Mouse (Mus musculus): Measurements from ENCODE around the gene Ncoa6.
"Not testable (repeated sequence)": the region's sequence is repeated elsewhere in the genome, so short reads cannot be mapped to it uniquely, and the experiment has no call there.

Ncoa6 gene

DNA sequence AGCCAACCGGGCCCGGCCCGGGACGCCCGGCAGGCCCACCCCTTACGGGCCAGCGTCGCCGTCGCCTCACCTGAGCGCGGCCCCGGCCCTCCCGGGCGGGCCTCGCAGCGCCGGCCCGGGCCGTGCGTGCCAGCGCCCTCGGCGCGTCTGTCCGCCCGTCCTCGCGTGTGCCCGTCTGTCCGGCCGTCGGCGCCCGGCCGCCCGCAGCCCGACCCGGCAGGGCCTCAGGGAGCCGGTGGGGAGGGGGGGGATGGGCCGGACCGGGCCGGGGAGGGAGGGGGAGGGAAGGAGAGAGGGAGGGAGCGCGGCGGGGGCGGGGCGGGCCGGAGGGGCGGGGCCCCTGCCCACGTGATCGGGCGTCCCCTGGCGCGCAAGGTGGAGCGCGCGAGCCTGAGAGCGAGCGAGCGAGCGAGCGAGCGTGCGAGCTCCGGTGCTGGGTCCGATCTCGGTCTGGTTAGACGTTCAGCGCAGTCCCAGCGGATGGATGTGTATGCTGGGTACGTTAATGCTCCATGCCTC is at the start of gene Ncoa6:
Ncoa6 (minus strand) TSS at position 325 of the 519 bp plus-strand sequence.
- DNase-seq (ENCODE audit: low spot score in 2 of 2): peak; percentile 81 to 82

GRCm38 (mm10) chr2:155518531-155519270 is 45.0 kb upstream of the Ncoa6 start:
- no peak for DNase-seq (ENCODE audit: low spot score in 2 of 2)

- DNase-seq (ENCODE audit: low spot score in 2 of 2): peak; percentile 98 to 99
Measured at GRCm38 (mm10) chr2:155517455-155518423, 44.0 kb upstream of the Ncoa6 start, which contains the start of the genes Acss2 and Ggt7. TSS of gene Acss2 (plus strand) at chr2:155517948. TSS of gene Ggt7 (minus strand) at chr2:155518237.

DNA sequence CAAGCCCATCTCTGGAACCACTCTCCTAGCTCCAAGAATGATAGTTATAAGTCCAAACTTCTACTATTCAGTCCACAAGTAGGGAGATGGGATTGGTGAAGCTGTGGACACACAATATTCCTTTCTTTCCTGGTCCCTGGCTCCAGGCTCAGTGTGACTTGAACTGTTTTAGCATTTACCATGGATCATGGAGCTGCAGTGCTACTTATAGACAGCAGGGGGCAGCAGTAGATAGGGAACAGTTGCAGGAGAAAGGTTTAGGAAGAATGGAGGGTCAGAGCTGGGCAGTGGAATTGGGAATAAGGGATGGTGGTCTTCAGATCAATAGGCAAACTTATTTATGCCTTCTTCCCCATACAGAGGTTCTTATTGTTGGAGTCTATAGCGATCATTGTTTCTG is 42.2 kb upstream of the Ncoa6 start:
- DNase-seq (ENCODE audit: low spot score in 2 of 2): peak; percentile 85 to 88

DNA sequence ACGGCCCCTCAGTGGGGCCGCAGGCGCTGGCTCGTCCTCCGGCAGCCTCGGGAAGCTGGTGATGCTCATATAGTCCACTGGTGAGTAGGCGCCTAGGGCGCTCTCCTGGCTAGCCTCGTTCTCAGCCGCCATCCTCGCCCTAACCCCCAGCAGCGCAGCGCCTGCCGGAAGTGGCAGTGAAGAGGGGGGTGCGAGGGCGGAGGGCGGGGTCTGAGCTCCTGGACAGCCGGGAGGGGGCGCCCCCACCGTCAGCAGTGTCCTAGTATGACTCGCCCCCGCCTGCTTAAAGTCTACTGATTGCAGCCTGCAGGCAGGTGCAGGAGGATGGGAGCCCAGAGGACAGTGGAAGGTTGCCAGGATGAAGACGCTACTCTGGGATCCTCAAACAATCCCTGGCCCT is 41.0 kb upstream of the Ncoa6 start:
- peak; percentile 92 to 93 for DNase-seq (ENCODE audit: low spot score in 2 of 2)

DNA sequence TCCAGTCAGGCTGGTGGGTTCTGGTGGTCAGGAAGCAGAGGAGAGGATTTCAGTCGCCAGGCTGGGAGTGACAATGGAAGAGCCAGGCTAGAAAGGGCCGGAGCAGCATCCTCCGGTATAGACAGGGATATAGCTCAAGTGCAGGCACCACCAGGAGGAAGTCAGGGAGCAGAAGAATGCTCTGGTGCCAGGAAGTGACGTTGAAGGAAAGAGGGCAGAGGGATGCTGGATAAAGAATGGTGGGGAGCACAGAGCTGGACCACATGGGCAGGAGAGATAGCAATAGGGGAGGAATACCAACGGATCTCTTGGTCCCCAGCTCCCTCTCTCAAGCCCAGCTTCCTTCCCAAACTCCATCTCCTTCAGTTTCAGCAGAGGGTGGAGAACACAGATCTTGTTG is 39.8 kb upstream of the Ncoa6 start:
- peak; percentile 66 to 74 for DNase-seq (ENCODE audit: low spot score in 2 of 2)

DNA sequence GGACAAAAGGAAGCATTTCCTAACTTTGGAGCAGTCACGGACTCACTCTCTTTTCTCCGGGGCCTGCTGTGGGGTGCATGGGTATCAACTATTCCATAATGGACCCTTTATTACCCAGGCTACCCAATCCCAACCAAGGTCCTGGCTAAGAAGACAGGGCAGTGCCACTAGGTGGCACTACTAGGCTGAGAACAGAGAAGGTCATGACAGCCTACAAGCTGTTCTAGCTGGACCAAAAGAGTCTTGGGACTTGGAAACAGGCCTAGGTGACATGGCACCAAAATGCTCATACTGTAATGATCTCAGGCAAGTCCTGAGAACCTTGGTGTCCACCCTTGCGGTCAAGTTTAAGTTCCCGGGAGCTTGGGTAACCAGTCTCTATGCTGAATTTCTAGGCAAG is 38.8 kb upstream of the Ncoa6 start:
- peak in 1 of 2 experiments; percentile 53 for DNase-seq (ENCODE audit: low spot score in 2 of 2)

GRCm38 (mm10) chr2:155507721-155508470 is 34.2 kb upstream of the Ncoa6 start:
- no peak for DNase-seq (ENCODE audit: low spot score in 2 of 2)

DNA sequence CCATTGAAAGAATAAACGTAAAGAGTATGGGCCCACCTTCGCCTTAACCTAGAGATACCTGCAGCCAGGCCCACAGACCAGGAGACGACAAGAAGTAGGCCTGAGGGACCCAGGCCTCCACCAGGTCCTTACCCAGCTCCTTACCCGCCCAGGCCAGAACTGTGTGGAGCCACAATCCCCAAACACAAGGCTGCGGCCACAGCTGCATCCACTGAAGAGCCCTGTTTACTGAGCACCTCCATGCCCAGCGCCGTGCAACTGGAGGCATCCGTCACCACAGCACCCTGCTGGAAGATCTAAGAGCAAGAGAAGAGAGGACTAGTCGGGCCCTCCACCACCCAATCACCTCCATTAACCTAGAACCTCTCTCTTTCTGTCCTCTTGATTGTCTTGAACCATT is 32.1 kb upstream of the Ncoa6 start:
- no peak for DNase-seq (ENCODE audit: low spot score in 2 of 2)

DNA sequence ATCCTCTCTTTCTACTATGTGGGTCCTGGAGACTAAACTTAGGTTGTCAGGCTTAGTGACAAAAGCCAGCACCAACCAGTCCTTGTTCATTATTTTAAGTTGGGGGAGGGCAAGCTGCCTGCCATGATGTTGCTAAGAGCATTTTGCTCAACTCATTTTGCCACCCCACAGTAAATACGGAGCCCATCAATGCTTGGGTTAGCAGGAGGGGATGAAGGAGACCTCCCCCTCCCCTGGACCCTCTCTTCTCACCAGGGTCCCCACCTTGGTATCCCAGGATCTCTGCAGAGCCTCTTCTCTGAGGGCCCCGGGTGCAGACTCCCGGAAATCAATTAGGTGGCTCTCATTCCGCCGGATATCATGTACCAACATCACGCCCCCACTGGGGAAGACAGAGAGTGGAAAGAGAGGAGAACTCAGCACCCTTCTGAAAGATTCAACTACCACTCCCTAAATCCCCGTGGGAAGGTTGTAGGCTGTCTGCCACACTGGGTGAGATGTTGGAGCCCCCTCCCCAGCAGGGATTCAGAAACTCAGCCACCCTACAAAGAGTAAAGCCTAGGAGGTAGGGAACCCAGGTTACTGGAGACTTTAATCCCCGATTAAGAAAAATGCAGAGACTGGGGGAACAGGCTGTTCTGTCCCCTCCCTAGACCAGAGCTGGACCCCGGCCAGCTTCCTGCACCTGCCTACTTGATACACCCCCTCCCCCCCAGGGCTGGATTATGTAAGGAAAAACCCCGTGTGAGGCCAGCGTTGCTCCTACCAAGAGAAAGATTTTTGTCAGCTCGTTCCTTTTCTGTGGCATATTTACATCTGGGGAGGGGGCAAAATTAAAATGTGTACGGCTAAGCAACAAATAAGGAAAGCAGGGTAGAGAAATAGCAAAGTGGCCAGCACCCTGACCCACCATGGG is 31.0 kb upstream of the Ncoa6 start:
- peak; percentile 45 to 47 for DNase-seq (ENCODE audit: low spot score in 2 of 2)

GRCm38 (mm10) chr2:155502596-155502995 is 28.9 kb upstream of the Ncoa6 start:
- DNase-seq (ENCODE audit: low spot score in 2 of 2): no peak

- no peak for DNase-seq (ENCODE audit: low spot score in 2 of 2)
Measured at GRCm38 (mm10) chr2:155490998-155491397, 17.3 kb upstream of the Ncoa6 start.

GRCm38 (mm10) chr2:155482021-155482420 is 8.3 kb upstream of the Ncoa6 start:
- DNase-seq (ENCODE audit: low spot score in 2 of 2): peak in 1 of 2 experiments; percentile 65

DNA sequence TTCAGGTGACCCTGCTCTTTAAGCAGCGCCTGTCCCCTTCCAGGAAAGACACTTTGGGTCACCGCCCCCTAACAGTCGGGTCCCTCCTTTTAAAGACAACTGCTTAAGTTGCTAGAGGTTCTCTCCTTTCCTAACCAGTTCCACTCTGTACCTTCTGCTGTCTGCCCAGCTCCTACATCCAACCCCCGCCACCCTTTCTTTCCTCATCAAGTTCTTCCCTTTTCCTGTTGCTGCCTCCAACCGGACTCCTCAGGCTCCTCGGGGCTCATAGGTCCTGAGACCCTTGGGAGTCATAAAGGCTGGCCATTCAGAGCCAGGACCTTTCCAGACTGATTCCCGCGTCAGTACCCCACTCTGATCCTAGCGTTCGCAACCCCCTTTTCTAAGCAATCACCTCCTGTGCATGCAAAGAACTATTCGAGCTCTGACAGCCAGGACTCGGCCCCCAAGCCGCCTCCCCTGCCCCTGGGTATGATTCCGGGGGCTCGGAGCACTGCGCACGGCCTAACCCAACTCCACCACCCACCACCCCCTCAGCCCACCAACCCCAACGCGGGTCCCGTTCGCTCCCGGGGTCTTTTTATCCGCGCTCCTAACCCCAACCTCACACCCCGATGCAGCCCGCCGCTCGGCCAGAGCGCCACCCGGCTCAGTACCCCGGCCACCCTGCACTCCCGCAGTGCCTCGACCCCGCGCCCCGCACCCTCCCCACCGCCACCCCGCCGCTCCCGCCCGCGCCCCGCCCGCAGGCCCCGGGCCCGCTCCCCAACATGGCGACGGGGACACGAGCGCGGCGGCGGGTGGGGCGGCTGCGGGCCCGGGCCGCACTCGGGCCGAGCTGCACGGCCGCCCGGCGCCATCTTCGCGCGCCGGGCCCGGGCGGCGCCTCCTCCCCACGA is 774 bp downstream of the Ncoa6 start:
- DNase-seq (ENCODE audit: low spot score in 2 of 2): peak; percentile 53 to 55

DNA sequence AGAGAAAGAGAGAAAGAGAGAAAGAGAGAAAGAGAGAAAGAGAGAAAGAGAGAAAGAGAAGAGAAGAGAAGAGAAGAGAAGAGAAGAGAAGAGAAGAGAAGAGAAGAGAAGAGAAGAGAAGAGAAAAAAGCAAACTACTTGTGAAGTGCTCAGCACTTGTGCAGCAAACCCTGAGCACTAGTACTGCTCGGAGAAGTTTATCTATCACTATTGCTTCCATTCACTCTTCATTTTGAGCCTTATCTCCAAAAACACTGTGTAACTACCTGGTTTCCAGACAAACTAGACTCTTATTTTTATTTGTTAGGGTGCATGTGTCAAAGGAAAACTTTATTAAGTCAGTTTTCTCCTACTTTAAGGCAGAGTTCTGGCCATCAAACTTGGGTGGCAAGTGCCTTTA is 6.8 kb downstream of the Ncoa6 start:
- no peak for DNase-seq (ENCODE audit: low spot score in 2 of 2)

GRCm38 (mm10) chr2:155453591-155453990 is 20.1 kb downstream of the Ncoa6 start:
- peak; percentile 62 to 68 for DNase-seq (ENCODE audit: low spot score in 2 of 2)

- DNase-seq (ENCODE audit: low spot score in 2 of 2): no peak
Measured at GRCm38 (mm10) chr2:155451256-155451655, 22.4 kb downstream of the Ncoa6 start.

DNA sequence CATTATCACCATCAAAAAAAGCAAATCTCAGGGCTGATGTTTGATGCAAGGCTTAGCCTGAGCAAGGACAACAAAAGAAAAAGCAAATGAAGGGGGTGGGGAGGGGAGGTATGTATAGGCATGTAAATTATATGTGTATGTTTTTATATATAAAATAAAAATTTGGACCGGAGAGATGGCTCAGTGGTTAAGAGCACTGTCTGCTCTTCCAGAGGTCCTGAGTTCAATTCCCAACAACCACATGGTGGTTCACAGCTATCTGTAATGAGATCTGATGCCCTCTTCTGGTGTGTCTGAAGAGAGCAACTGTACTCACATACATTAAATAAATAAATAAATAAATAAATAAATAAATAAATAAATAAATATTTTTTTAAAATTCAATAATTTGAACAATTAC is 25.8 kb downstream of the Ncoa6 start:
- DNase-seq (ENCODE audit: low spot score in 2 of 2): not testable (repeated sequence)

- no peak for DNase-seq (ENCODE audit: low spot score in 2 of 2)
Measured at GRCm38 (mm10) chr2:155443446-155443845, 30.2 kb downstream of the Ncoa6 start.

Data from right cerebral cortex, postnatal 10 days (tissue).